Mouse (Mus musculus) kidney, adult 9 months (tissue): ENCODE measurements around the gene Amn.

ENCODE experiments used
- DNase-seq: peaks from one replicate; pipeline ENCODE4 v3.0.0; 2022

The Amn gene

GRCm38 (mm10) chr12:111325744-111326424, 55.0 kb downstream of the Amn start:
- DNase-seq, result no peak
